Mouse (Mus musculus) cerebellum, adult 8-10 months (tissue): ENCODE results near the gene Rab11fip3.

Experiments
- DNase-seq: peaks from one replicate; pipeline ENCODE4 v3.0.0; 2022

The Rab11fip3 gene

GRCm38 (mm10) chr17:25953161-25953560, 116.2 kb downstream of the Rab11fip3 start:
- peak; percentile 70 for DNase-seq

- DNase-seq, result no peak
Measured at GRCm38 (mm10) chr17:25951803-25952623, 117.3 kb downstream of the Rab11fip3 start, which contains the start of gene A930017K11Rik. TSS of gene A930017K11Rik (minus strand) at chr17:25952565.

GRCm38 (mm10) chr17:25951225-25951802, 118.0 kb downstream of the Rab11fip3 start:
- peak; percentile 56 for DNase-seq

DNA sequence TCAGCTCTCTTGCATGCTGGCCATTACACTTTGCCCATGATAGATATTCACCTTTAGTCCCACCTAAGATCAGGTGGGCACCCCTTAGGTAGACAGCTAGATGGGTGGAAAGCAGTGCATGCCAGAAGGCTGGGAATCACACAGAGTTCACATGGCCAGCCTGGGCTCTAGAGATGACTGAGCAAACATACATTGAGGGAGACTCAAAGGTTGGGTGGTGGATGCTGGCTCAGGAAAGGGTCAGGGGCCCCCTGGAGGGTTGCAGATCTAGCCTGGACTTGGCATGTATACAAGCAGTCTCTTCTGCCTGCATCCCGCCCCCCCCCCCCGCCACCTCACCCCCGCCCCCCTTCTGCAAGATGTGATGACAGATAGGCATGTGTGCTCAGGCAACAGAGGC, 118.6 kb downstream of the Rab11fip3 start:
- DNase-seq, result no peak

DNA sequence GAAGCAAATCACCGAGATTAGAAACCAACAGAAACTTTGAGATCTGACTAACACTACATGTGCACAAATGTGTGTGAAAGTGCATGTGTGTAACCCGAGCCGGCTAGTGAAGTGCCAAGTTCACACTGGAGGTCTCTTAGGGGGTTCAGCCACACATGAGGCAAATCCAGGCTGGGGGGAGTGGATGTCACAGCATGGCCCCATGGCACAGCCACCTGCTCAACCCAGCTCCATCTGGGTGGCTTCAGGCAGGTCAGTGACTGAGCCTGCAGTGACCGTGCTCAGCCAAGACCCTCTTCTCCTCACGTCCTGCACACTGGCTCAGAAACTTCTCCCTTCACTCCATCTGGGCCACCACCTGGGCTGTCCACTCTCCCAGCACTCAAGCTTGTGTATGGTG, 119.4 kb downstream of the Rab11fip3 start:
- no peak for DNase-seq

- DNase-seq, result no peak
Measured at GRCm38 (mm10) chr17:25948051-25948450, 121.3 kb downstream of the Rab11fip3 start.

- DNase-seq, result no peak
Measured at GRCm38 (mm10) chr17:25947576-25947975, 121.8 kb downstream of the Rab11fip3 start.

DNA sequence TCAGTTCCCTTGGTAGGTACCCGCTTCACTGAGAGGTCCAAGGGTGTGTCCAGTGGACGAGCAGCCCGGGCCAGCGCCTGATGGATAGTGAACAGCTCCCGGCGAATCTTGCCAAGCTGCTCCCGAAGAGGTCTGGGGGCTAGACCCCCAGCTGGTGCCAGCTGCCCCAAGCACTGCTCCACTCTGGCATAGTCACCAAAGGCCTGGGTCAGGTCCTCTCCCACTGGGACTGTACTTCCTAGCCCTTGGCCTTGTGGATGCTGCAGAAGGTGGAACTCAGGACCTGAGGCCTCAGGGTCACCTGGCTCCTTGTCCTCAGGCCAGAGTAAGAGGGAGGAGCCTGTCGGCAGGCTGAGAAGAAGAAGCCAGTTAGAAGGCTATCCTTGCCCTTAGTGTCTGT, 122.5 kb downstream of the Rab11fip3 start:
- no peak for DNase-seq

- DNase-seq, result no peak
Measured at GRCm38 (mm10) chr17:25946349-25946748, 123.0 kb downstream of the Rab11fip3 start.

- no peak for DNase-seq
Measured at GRCm38 (mm10) chr17:25945517-25946155, 123.7 kb downstream of the Rab11fip3 start.

- no peak for DNase-seq
Measured at GRCm38 (mm10) chr17:25944366-25945163, 124.8 kb downstream of the Rab11fip3 start, which contains the start of the genes Pigq and Nhlrc4. TSS of gene Pigq (minus strand) at chr17:25944936. TSS of gene Nhlrc4 (minus strand) at chr17:25944961.

- DNase-seq, result no peak
Measured at GRCm38 (mm10) chr17:25943769-25944168, 125.6 kb downstream of the Rab11fip3 start.

- DNase-seq, result no peak
Measured at GRCm38 (mm10) chr17:25943221-25943620, 126.1 kb downstream of the Rab11fip3 start.

DNA sequence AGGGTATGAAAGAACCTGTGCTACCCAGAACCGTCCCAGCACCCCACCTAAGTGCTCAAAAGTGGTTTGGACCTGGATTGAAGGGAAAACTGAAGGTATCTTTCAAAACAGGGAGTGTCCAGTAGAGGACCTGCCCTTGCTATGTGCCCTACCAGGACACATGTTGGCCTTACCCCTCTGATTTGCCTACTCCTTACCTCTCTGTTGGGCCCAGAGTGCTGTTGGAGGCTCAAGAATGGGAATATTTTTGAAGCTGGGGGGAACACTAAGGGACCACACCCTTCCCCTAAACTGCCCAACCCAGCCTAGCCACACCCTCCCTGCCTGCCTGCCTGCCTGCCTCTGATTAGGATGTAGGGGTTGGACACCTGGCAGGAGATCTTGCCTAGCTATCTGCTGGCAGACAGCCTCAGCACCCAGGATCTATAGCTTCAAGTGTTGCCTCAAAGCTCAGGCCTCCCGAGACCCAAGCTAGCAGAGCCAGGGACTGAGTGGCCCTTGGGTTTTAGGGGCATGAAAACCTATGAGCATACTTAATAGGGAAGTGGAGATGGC, 126.7 kb downstream of the Rab11fip3 start:
- DNase-seq, result no peak

- peak; percentile 82 for DNase-seq
Measured at GRCm38 (mm10) chr17:25941511-25942241, 127.7 kb downstream of the Rab11fip3 start.
